Mouse (Mus musculus) intestine, embryonic 16.5 days (tissue): ENCODE measurements around the gene Cyren. TPM values are rescaled to one million over a fixed set of nuclear protein-coding genes. Genes with fewer than 3 reads are reported as not detected.
A peak's percentile ranks its signal among the peaks of the same experiment; 100 is the strongest.

Experiments used
- ATAC-seq: fragments of 200-750 bp; cut with Nextera tagmentation; 2 replicates; pipeline ENCODE4 v1.8.0; 2017; ENCODE audit warnings: moderate TSS enrichment, moderate library complexity
- H3K27ac ChIP-seq: fragments of 300-500 bp; sonication (generic); 2 replicates; pipeline ENCODE4 v1.5.1; 2014; ENCODE audit warnings: mild to moderate bottlenecking, low read length
- H3K27me3 ChIP-seq: fragments of 300-500 bp; sonication (generic); replicated peaks from 2 replicates; pipeline ENCODE4 v1.6.1; 2014; ENCODE audit warnings: low read length, control low read depth, mixed read lengths; ENCODE audit not compliant: control insufficient read depth, insufficient read depth
- H3K36me3 ChIP-seq: fragments of 300-500 bp; sonication (generic); 2 replicates; pipeline ENCODE4 v1.6.1; 2014; ENCODE audit warnings: low read length, control low read depth; ENCODE audit not compliant: control insufficient read depth, insufficient read depth
- H3K4me1 ChIP-seq: fragments of 300-500 bp; sonication (generic); 2 replicates; pipeline ENCODE4 v1.6.1; 2014; ENCODE audit warnings: low read length, control low read depth, mixed read lengths; ENCODE audit not compliant: control insufficient read depth, insufficient read depth
- H3K4me2 ChIP-seq: fragments of 300-500 bp; sonication (generic); 2 replicates; pipeline ENCODE4 v1.6.1; 2014; ENCODE audit warnings: low read depth, low read length, control low read depth
- H3K4me3 ChIP-seq: fragments of 300-500 bp; sonication (generic); 2 replicates; pipeline ENCODE4 v1.5.1; 2014; ENCODE audit warnings: mild to moderate bottlenecking, low read length
- H3K9ac ChIP-seq: fragments of 300-500 bp; sonication (generic); 2 replicates; pipeline ENCODE4 v1.6.1; 2014; ENCODE audit warnings: low read depth, low read length
- H3K9me3 ChIP-seq: fragments of 300-500 bp; sonication (generic); 2 replicates; pipeline ENCODE4 v1.6.1; 2016; ENCODE audit warnings: low read length, control low read depth; ENCODE audit not compliant: control insufficient read depth
- WGBS: fragments of 180-500 bp; shearing (Covaris S2); extraction: QIAGEN DNeasy Blood & Tissue Kit; methylation state at CpG from one replicate; pipeline ENCODE4 v1.1.7; 2014; 5-methylcytosine and 5-hydroxymethylcytosine counted together
- polyA plus RNA-seq: library from polyadenylated mRNA; unstranded; fragments of >200 nt; fragmentation: Nextera tagmentation; extraction: Ambion mirVana; gene quantifications from 2 replicates; pipeline ENCODE4 v1.2.1, GENCODE M21; 2015

The Cyren gene
- 11.4 and 11.9 TPM in 2 replicates for polyA plus RNA-seq

DNA sequence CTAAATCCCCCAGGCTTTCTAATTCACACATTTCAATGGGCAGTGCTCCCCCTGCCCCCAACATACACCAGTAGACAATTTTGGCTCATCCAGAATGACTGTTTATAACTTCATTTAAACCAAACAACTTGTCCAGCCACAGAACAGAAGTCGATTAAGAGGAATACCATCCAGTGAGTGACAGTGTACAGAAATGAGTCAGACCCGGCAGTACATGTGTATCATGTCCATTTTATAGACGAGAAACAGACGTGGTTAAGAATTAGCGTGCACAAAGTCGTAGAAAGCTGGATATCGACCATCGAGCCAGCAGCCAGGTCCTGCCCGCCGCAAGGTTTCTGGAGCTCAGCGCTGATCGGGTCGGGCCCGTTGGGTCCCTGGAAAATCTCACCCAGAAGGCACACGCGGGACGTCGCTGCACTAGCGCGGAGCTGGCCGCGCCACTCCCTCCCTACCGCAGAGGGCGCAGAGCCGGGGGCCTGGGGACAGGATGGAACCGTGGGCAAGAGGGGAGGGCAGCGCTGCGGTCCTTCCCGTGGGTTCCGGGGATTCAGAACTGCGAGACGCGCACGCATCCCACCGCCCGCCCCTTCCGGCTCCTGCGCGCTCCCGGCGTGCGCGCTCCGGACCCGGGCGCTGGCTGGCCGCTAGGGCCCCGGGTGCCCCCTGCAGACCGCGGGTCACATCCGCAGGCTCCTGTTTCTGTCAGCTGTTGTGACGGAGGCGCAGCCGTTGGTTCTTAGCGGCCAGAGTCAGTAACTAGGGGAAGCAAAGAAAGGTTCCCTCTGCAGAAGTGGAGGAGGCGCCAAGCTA, at the start of gene Cyren:
Gene Cyren, minus strand, starts transcription at position 552 of the 813 bp plus-strand sequence.
- Histone ChIP-seq H3K9ac (peak within 1 kb of the TSS; percentile 93), H3K36me3 (no peaks in the 10 kb centered on the region), H3K27me3 (no peaks in the 10 kb centered on the region), H3K4me2 (peak within 1 kb of the TSS; percentile 70), H3K9me3 (no peaks in the 10 kb centered on the region), H3K4me3 (peak within 1 kb of the TSS; percentile 75), H3K27ac (peak within 1 kb of the TSS; percentile 95), H3K4me1 (peaks cover 27% of the 10 kb centered on the region)
- peak; percentile 89 for ATAC-seq
- WGBS, result under 1% methylated on average over 56 of the region's 56 CpGs

DNA sequence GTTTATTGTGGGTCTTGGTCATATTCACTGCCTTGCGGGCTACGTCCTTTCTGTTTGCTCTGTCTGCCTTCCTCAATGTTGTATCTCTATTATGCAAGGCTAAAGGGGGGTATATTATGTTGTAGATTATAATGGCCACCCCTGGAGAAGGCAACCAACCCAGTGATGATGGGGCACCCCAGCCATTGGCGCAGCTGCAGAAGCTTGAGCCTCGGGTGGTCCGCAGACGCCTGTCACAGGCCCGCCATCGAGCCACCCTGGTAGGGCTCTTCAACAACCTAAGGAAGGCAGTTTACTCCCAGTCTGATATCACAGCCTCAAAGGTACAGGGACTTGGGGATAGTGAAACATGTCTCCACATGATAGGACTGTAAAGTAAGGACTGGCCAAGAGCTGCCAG, 49.7 kb upstream of the Cyren start:
- WGBS, result 93% methylated on average over 8 of the region's 8 CpGs
- ATAC-seq, result no peak
- Histone ChIP-seq H3K36me3 (no peaks in the 10 kb centered on the region), H3K27me3 (no peaks in the 10 kb centered on the region), H3K9ac (no peak overlapping the region), H3K9me3 (no peaks in the 10 kb centered on the region), H3K4me3 (no peak overlapping the region), H3K27ac (no peak overlapping the region), H3K4me1 (no peaks in the 10 kb centered on the region), H3K4me2 (no peak overlapping the region)

DNA sequence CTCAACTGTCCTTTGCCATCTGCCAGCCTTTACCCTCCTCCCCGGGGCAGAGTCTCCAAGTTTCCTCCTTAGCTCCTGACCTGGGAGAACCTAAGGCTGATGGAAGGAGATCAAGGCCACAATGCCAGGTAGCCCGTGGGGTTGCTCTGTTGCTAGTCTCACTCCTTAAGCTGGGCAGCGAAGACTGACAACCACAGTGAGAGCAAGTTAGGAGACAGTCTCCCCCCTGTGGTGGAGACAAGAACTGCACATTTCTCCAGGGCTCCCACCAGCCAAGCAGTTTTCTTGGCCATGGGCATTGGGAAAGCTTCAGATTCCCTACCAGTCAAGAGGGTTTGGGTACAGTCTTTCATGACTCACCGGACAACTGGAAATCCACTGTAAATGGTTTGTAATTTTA, 49.3 kb upstream of the Cyren start:
- Histone ChIP-seq H3K9me3 (no peaks in the 10 kb centered on the region), H3K27me3 (no peaks in the 10 kb centered on the region), H3K4me3 (no peak overlapping the region), H3K27ac (no peak overlapping the region), H3K4me2 (no peak overlapping the region), H3K9ac (no peak overlapping the region), H3K4me1 (no peaks in the 10 kb centered on the region), H3K36me3 (no peaks in the 10 kb centered on the region)
- WGBS, result 39% methylated on average over 4 of the region's 4 CpGs
- no peak for ATAC-seq

DNA sequence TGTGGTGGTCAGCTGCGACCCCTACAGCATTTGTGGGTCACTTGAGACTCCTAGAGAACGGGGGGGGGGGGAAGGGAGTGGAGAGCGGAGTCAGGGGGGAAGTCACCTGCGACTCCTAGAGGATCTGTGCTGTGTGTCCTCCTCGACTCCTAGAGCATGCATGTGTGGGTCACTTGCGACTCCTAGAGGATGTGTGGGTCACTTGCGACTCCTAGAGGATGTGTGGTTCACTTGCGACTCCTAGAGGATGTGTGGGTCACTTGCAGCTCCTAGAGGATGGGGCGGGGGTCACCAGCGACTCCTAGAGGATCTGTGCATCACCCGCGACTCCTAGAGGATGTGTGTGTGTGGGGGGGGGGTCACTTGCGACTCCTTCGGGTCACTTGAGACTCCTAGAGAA, 44.1 kb upstream of the Cyren start:
- Histone ChIP-seq H3K4me1 (no peaks in the 10 kb centered on the region), H3K9me3 (no peaks in the 10 kb centered on the region), H3K27ac (no peak overlapping the region), H3K36me3 (no peaks in the 10 kb centered on the region), H3K27me3 (no peaks in the 10 kb centered on the region), H3K4me2 (no peak overlapping the region), H3K4me3 (no peak overlapping the region), H3K9ac (no peak overlapping the region)
- 57% methylated on average over 14 of the region's 14 CpGs for WGBS
- ATAC-seq, result peak; percentile 26; the same call in 1 of the 2 replicates

DNA sequence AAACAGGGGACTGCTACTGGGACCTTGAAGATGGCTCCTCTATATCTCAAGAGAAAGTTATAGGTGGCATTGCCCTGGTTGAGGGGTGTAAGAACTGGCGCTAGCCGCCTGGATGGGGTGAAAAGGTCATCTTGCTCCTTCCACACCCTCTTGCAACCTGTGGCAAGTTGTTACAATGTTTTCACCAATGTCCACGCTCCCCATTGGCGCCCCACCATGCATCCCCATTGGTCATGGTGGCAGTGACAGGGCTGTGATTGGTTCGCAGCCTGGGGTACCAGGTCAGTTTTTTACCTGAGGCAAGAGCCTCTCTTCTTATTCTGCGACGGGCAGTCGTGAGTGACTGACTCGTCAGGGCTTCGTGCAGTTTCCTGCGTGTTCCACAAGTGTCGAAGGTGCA, 42.8 kb upstream of the Cyren start:
- H3K27ac ChIP-seq, result no peak overlapping the region
- WGBS, result 93% methylated on average over 12 of the region's 12 CpGs
- ATAC-seq, result no peak
- H3K4me1 ChIP-seq, result no peaks in the 10 kb centered on the region
- H3K9me3 ChIP-seq, result no peaks in the 10 kb centered on the region
- no peaks in the 10 kb centered on the region for H3K36me3 ChIP-seq
- H3K9ac ChIP-seq, result no peak overlapping the region
- no peaks in the 10 kb centered on the region for H3K27me3 ChIP-seq
- H3K4me3 ChIP-seq, result no peak overlapping the region
- H3K4me2 ChIP-seq, result no peak overlapping the region

DNA sequence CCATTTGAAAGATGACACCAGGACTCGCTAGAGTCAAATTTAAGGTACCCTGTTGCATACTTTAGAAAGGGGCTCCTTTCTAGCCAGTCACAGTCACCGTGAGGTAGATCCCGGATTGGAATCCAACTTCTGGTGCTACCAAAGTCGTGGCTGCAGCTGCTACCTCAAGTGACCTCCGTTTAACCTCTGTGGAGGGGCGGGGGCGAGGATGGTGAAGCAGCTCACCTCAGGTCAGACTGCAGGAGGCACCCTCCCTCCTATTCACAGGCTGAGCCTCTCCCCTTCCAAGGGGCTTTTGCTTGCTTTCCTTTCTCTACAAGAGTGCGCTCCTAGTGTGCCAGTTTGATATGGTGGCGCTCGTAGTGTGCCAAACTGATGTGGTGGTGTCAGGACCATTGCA, 42.1 kb upstream of the Cyren start, which contains the start of gene Stra8:
Gene Stra8, plus strand, starts transcription at position 208 of the 400 bp plus-strand sequence.
- ATAC-seq, result no peak
- Histone ChIP-seq H3K4me2 (no peak within 1 kb of the TSS), H3K9ac (no peak within 1 kb of the TSS), H3K27me3 (no peaks in the 10 kb centered on the region), H3K4me3 (no peak within 1 kb of the TSS), H3K4me1 (no peaks in the 10 kb centered on the region), H3K36me3 (no peaks in the 10 kb centered on the region), H3K27ac (no peak within 1 kb of the TSS), H3K9me3 (no peaks in the 10 kb centered on the region)
- 45% methylated on average over 10 of the region's 10 CpGs for WGBS

DNA sequence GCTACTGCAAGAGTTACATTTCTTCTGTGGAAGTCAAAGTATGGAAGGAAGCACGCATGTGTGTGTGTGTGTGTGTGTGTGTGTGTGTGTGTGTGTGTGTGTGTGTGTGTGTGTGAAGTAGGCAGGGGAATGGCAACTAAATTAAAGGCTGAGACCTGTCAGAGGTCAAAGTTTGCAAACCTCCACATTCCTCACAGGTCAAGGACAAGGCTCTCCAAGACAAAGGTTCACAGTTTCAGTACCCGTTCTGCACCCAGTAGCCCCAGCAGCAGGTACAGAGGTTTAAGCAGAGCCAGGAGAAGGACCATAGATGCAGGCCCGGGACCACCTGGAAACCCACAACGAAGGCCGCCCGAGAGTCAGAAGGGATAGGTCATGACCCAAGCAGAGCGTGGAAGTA, 41.3 kb upstream of the Cyren start:
- Histone ChIP-seq H3K27me3 (no peaks in the 10 kb centered on the region), H3K9ac (no peak overlapping the region), H3K4me3 (no peak overlapping the region), H3K36me3 (no peaks in the 10 kb centered on the region), H3K4me2 (no peak overlapping the region), H3K9me3 (no peaks in the 10 kb centered on the region), H3K27ac (no peak overlapping the region), H3K4me1 (no peaks in the 10 kb centered on the region)
- WGBS, result 73% methylated on average over 7 of the region's 7 CpGs
- no peak for ATAC-seq

DNA sequence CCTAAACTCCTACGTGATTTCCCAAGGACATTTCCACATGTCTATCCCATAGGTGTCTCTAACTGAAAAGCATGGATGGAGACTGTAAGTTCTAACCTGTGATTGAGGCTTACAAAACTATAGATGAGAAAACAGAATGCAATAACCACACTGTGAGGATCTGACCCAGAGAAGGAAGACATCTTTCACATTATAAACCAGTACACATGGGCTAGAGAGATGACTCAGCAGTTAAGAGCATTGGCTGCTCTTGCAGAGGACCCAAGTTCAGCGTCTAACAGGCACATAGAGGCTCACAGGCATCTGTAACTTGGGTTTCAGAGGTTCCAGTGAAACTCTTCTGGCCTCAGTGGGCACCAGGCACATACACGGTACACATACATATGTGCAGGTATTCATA, 36.6 kb upstream of the Cyren start:
- H3K4me1 ChIP-seq, result peaks cover 6% of the 10 kb centered on the region
- no peak overlapping the region for H3K9ac ChIP-seq
- WGBS, result 85% methylated on average over 3 of the region's 3 CpGs
- H3K9me3 ChIP-seq, result no peaks in the 10 kb centered on the region
- no peak for ATAC-seq
- H3K27me3 ChIP-seq, result no peaks in the 10 kb centered on the region
- no peaks in the 10 kb centered on the region for H3K36me3 ChIP-seq
- H3K27ac ChIP-seq, result no peak overlapping the region
- H3K4me2 ChIP-seq, result no peak overlapping the region
- H3K4me3 ChIP-seq, result no peak overlapping the region

DNA sequence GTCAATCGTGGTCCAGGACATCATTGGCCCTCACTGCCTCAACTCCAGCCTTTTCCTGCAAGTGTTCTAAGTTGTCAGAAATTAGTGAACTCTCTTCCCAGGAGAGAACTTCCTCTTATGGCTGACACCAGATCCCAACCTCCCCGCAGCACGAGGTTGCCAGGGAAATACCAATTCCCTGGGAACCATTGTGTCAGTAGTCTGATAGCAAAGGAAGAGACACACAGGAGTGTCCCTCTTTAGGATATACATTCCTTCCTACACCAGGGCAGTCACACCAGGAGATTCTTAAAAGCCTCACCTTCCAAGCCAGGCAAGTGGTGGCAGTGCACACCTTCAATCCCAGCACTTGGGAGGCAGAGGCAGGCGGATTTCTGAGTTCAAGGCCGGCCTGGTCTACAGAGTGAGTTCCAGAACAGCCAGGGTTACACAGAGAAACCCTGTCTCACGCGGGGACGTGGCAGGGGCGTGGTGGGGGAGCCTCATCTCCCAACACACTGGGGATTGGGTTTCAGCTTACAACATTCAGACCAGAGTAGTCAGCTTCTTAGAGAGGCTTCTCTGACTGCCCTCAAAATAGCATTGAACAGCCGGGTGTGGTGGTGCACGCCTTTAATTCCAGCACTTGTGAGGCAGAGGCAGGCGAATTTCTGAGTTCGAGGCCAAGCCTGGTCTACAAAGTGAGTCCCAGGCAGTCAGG, 35.6 kb upstream of the Cyren start:
- H3K4me2 ChIP-seq, result no peak overlapping the region
- peaks cover 6% of the 10 kb centered on the region for H3K4me1 ChIP-seq
- H3K9me3 ChIP-seq, result no peaks in the 10 kb centered on the region
- 83% methylated on average over 13 of the region's 13 CpGs for WGBS
- no peaks in the 10 kb centered on the region for H3K36me3 ChIP-seq
- ATAC-seq, result no peak
- H3K27me3 ChIP-seq, result no peaks in the 10 kb centered on the region
- H3K27ac ChIP-seq, result no peak overlapping the region
- H3K9ac ChIP-seq, result no peak overlapping the region
- H3K4me3 ChIP-seq, result no peak overlapping the region
